Mouse (Mus musculus): ENCODE data around the gene Tmem129.

- TF ChIP-seq TAL1 (IDR thresholded peaks at IDR 0.05; ENCODE audit: low read length) = no peak
- no peak for TF ChIP-seq GATA1 (IDR thresholded peaks at IDR 0.05; ENCODE audit: low read length)
Measured at GRCm38 (mm10) chr5:33652783-33653173, 5.4 kb downstream of the Tmem129 start.

Measured in erythroblast, embryonic 14.5 days (primary cell).